Mouse (Mus musculus) WW6 (cell line): ENCODE results near the gene Gpsm3.
A peak's percentile ranks its signal among the peaks of the same experiment; 100 is the strongest.

ENCODE experiments used
- DNase-seq: peaks from one replicate; pipeline ENCODE4 v3.0.0-alpha.2; 2013; ENCODE audit warnings: low read depth, low spot score

Gene Gpsm3

DNA sequence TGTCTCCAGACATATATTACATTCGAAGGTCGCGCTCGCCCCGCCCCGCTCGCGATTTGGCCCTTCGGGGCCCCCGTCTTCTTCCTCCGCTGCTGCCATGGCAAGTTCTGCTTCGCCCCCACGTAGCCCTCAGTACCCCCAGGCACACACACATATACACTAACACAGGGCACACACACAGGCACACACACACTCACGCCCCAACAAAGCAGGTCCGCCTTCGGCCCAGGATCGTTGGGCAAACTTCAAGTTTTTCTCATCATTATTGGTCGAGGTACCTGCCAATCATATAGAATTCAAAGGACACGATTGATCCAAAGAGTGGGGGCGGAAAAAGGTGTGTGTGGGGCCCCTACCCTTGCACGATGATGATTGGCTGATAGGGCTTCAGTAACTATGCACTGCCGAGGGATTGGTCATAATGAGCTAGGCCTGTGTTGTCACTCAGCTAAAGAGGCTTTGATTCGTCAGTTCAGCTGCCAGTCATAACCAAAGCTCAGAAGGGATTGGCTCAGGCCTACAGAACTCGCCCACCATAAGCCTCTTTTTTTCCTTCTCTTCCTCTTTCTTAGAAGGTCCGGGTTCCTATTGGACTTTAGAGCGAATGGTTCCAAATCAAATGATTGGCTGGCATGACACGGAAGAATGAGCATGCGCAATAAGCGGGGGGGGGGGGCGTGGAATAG is 13.9 kb downstream of the Gpsm3 start, which contains the start of gene Rnf5:
TSS of gene Rnf5 (minus strand) at position 316 of the 686 bp plus-strand sequence.
- DNase-seq: peak; percentile 98

DNA sequence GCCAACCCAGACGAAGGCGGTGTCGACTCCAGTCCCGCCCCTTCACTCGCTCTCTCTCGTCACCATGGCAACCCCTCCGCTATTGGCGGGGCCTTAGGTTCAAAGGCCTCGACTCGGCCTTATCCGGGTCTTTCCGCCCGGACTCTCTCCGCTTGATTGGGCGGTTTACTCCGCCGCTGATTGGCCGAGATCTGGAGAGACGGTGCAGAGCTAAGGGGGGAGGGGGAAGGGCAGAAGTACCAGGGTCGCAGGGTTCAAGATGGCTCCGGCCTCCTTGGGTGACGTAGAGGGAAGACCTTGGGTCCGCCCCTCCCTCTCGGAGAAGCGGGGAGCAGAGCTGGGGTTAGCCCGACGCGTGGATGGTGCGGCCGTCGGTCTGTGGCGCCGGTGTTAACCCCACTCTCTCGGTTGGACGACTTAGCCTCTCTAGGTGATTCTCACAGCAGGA is 14.5 kb downstream of the Gpsm3 start, which contains the start of gene Agpat1:
TSS of gene Agpat1 (plus strand) at position 202 of the 448 bp plus-strand sequence.
- DNase-seq: no peak

GRCm38 (mm10) chr17:34604511-34605237 is 15.1 kb downstream of the Gpsm3 start:
- no peak for DNase-seq

DNA sequence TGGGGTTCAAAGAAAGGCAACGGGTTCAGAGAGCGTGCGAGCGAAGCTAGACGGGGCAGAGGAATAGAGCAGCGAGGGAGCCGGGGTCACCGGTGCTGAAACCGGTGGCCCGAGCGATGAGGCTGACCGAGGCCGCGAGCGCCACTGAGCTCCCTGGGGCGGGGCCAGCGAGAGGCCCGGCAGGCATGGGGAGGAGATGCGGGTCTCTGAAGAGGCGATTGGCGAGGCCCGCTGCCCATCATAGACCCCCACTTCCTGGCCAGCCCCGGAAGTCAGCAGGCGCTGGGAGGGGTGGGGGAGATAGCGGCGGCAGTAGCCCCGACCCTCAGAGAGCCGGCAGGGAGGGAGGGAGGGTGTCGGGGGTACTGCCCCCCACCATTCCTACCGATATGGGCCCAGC is 16.0 kb downstream of the Gpsm3 start:
- DNase-seq: no peak

DNA sequence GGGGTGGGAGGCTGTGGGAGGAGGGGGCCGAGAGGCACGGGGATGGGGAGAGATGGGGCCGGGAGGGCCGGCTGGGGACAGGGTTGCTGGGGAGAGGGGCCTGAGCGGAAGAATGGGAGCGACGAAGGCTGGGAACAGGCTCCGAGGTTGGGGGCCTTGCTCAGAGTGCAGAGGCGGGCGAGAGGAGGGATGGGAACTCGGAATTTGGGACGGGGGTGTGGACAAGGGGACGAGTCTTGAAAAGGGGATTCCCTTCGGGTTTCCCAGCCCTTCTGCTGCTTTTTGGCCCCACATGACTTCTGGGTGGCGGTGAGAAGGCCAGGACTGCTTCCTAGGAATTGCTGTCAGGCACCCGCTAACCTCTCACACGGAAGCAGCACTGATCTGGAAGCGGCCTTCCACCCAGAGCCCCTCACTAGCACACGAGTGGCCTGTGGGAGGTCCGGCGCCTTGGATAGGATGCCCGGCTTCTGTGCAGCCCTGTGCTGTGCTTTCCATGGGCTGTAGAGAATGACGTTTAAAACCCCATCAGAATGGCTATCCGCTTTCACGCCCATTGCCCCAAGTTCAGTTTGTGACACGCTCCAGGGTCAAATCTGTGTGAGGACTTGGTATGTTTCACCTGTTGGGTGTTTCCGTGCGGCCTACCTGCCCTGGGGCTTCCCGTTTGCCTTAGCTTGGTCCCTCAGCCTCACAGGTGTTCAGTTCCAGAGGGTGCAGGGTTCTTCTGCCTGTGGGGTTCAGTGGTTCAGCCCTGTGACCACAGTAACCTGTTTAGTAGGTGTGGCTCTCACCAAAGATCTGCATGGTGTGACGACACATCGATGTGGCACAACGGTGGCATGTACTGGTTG is 16.8 kb downstream of the Gpsm3 start:
- DNase-seq: no peak

GRCm38 (mm10) chr17:34607997-34608396 is 18.4 kb downstream of the Gpsm3 start:
- DNase-seq: no peak

DNA sequence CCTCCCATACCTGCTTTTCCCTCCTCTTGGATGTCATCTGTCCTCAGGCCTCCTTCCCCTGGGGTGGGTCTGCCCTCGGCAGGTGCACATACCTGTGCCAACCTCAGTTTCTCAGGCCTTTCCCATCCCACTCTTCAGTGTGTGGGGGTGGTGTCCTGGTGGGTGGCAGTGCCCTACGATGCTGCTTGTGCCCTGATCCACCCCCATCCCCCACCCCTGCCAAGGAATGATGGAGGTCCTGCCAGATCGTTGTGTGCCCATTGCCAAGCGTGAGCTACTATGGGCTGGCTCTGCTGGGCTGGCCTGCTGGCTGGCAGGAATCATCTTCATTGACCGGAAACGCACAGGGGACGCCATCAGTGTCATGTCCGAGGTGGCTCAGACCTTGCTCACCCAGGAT is 21.4 kb downstream of the Gpsm3 start:
- no peak for DNase-seq

- DNase-seq: no peak
These were observed 23.5 kb downstream of the Gpsm3 start for GRCm38 (mm10) chr17:34613054-34613645.

DNA sequence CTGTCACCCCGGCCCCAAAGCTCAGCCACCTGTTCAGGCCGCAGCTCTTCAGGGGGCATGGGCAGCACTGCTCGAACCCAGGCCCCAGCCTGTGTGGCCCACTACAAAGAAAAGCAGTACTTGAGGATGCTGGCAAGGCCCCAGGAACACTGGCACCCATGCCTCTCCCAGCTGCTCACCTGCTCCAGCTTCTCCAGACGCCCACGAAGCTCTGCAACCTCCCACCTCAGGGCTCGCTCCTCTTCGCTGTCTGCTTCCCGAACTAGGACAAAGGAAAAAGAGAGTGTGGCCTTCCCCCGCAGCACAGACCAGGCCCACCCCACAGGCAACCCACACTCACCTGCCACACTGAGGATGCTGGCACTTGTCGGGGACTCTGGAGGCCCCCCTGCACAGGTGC is 24.2 kb downstream of the Gpsm3 start:
- DNase-seq: no peak

DNA sequence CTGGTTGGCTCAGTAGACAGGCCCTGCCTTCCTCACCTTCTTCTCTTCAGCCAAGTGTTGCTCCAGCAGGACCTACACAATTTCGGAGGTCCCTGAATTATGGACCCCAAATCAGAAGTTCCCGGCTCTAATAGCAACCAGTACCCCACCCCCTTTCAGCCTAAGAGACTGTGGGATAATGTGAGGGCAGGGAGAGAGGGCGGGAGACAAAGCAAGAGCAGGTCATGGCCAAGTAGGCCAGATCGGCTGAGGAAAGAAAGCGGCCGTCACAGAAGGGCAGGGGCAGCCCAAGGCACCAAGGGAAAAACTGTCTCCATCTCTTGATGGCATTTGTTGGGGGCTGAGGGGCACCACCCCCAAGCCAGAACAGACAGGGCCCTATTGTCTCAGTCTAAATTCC is 26.3 kb downstream of the Gpsm3 start, which contains the start of gene Egfl8:
TSS of gene Egfl8 (minus strand) at position 101 of the 400 bp plus-strand sequence.
- DNase-seq: no peak

GRCm38 (mm10) chr17:34618999-34619398 is 29.4 kb downstream of the Gpsm3 start:
- DNase-seq: no peak

DNA sequence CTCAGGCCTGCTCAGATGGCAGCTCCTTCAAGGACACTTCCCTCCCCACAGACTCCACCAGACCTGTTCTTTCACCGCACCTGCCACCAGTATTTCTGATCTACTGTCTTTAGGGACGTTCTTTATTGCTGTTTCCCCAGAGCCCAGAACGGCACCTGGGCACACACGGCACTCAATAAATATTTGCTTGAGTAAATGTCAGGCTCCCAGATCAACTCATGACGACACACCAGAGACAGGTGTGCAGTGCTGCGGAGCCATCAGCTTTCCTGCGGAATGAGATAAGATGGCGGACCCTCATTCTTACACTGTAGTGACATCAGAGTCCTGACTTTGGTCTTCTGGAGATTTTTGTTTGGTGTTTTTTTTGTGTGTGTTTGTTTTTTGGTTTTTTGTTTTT is 31.4 kb downstream of the Gpsm3 start:
- DNase-seq: no peak

DNA sequence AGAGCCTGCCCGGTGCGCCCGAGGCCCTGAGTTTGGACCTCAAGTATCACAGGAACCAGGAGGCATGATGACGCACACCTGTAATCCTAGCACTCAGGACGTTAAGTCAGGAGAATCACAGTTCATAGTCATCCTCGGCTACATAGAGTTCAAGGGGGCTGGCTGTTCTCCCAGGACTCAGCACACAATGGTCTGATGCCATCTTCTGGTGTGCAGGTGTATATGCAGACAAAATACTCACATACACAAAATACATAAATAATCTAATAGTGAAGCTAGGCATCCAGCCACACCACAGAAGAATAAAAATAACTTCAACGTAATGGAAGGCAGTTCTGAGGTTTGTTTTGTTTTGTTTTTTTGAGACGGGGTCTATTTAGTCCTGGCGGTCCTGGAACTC is 33.6 kb downstream of the Gpsm3 start:
- no peak for DNase-seq

DNA sequence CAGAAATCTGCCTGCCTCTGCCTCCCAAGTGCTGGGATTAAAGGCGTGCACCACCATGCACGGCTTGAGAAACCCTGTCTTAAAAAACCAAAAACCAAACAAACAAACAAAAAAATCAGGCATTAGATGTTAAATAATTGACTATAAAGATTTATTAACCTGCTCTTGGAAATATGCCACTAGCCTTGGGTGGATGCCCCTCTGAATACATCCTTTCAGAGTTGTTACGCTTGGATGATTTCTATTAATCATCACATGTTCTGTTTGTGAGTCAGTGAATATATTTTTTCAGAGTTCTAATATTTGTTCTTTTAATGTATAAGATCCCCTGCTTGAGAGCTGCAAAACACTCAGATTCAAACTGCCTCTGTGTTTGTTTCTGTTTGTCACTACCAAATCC is 35.4 kb downstream of the Gpsm3 start:
- no peak for DNase-seq

- no peak for DNase-seq
These were observed 36.6 kb downstream of the Gpsm3 start for GRCm38 (mm10) chr17:34626062-34626772.

- DNase-seq: no peak
These were observed 37.1 kb downstream of the Gpsm3 start for GRCm38 (mm10) chr17:34626773-34627092.

GRCm38 (mm10) chr17:34627093-34627942 is 37.7 kb downstream of the Gpsm3 start:
- DNase-seq: no peak

- no peak for DNase-seq
These were observed 38.5 kb downstream of the Gpsm3 start, which contains the start of gene Ppt2 for GRCm38 (mm10) chr17:34627943-34628643. Ppt2 (minus strand) TSS chr17:34628510.

DNA sequence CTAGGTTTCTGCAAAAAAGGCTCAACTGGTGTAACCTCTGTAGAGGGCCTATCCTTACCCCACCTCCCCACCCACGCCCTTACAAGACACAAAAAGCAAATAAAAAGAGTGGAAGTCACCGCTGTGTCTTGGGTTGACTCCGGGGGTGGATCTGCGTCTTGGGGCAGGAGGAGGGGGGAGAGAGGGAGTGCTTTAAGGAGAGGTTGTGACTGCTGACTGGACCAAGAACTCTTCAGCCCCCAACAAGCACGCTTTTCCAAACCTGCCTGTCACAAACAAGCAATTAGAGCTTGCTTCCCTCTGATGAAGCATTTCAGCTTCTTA is 39.0 kb downstream of the Gpsm3 start:
- DNase-seq: no peak
